9 mouse cellular contexts compared by ENCODE assay signal in genomic region chr10:28843755-28844717, GRCm38 (mm10).
A peak's percentile ranks its signal among the peaks of the same experiment; 100 is the strongest.
DNase-seq lines count a peak whose midpoint lies in the region; ATAC-seq and TF ChIP-seq lines count a peak whose summit lies in the region.
"Had no signal": no experiment of that assay in that cellular context is flagged by ENCODE, and none has a peak within 500 bp of the region (broad histone marks: within the 10 kb centered on the region; RNA-seq: fewer than 3 reads in every experiment).

No protein-coding gene starts in this region.

- no peak overlapping the region for H3K4me3 ChIP-seq in liver, adult 2 months (ENCODE audit: insufficient read depth, low read depth, low read length)
- no peak overlapping the region for H3K4me3 ChIP-seq in liver, embryonic 11.5 days (ENCODE audit: low read depth, low read length)
- H3K4me3 ChIP-seq in forebrain, embryonic 12.5 days (replicated peaks): no peak overlapping the region
- H3K4me3 ChIP-seq in midbrain, embryonic 14.5 days (replicated peaks; ENCODE audit: low read depth, low read length): no peak overlapping the region
- no peak overlapping the region for H3K4me3 ChIP-seq in stomach, postnatal 0 days (ENCODE audit: low read depth, low read length)
- H3K4me3 ChIP-seq: embryonic facial prominence, embryonic 12.5 days had no signal

- H3K9ac ChIP-seq in liver, adult 2 months (ENCODE audit: low read depth, low read length): no peak overlapping the region
- no peak overlapping the region for H3K9ac ChIP-seq in liver, embryonic 11.5 days (ENCODE audit: low read depth, low read length)
- no peak overlapping the region for H3K9ac ChIP-seq in forebrain, embryonic 12.5 days
- H3K9ac ChIP-seq in midbrain, embryonic 14.5 days (replicated peaks; ENCODE audit: low read length): no peak overlapping the region
- no peak overlapping the region for H3K9ac ChIP-seq in stomach, postnatal 0 days (ENCODE audit: low read length)
- H3K9ac ChIP-seq: embryonic facial prominence, embryonic 12.5 days had no signal

- no peak for TF ChIP-seq POLR2A in liver, adult 2 months (IDR thresholded peaks at IDR 0.05; ENCODE audit: extremely low read depth, insufficient read depth, low read length)

- ATAC-seq in liver, embryonic 11.5 days (replicated peaks; ENCODE audit: low FRiP score): no peak
- ATAC-seq in forebrain, embryonic 12.5 days (ENCODE audit: low FRiP score): peak; percentile 78
- ATAC-seq in inflammation-experienced regulatory T-cells, adult 6 months: peak; percentile 82
- ATAC-seq in midbrain, embryonic 14.5 days (ENCODE audit: low FRiP score, low TSS enrichment): peak; percentile 70
- ATAC-seq in stomach, postnatal 0 days (ENCODE audit: low FRiP score, low TSS enrichment): 0 out of 2 replicates have a peak, but pooled peaks have one; percentile 29

- no peaks in the 10 kb centered on the region for H3K36me3 ChIP-seq in liver, adult 2 months (ENCODE audit: control insufficient read depth, insufficient read depth, low read length)
- no peaks in the 10 kb centered on the region for H3K36me3 ChIP-seq in liver, embryonic 11.5 days (ENCODE audit: control insufficient read depth, insufficient read depth, low read length)
- H3K36me3 ChIP-seq in forebrain, embryonic 12.5 days (replicated peaks): no peaks in the 10 kb centered on the region
- H3K36me3 ChIP-seq in midbrain, embryonic 14.5 days (ENCODE audit: control insufficient read depth, insufficient read depth, low read length): no peaks in the 10 kb centered on the region
- no peaks in the 10 kb centered on the region for H3K36me3 ChIP-seq in stomach, postnatal 0 days (ENCODE audit: control insufficient read depth, insufficient read depth, low read length)
- H3K36me3 ChIP-seq: embryonic facial prominence, embryonic 12.5 days had no signal

- peak; percentile 54 for TF ChIP-seq CTCF in liver, adult 2 months (IDR thresholded peaks at IDR 0.05; ENCODE audit: low read depth, low read length)
- peak; percentile 94 for TF ChIP-seq CTCF in stomach, postnatal 0 days (IDR thresholded peaks at IDR 0.05; ENCODE audit: low read depth)

- H3K27me3 ChIP-seq in liver, adult 2 months (ENCODE audit: control insufficient read depth, insufficient read depth, low read length): no peaks in the 10 kb centered on the region
- H3K27me3 ChIP-seq in liver, embryonic 11.5 days (replicated peaks; ENCODE audit: control insufficient read depth, insufficient read depth, low read length): no peaks in the 10 kb centered on the region
- no peaks in the 10 kb centered on the region for H3K27me3 ChIP-seq in forebrain, embryonic 12.5 days
- no peaks in the 10 kb centered on the region for H3K27me3 ChIP-seq in midbrain, embryonic 14.5 days (ENCODE audit: control insufficient read depth, insufficient read depth, low read length)
- H3K27me3 ChIP-seq in stomach, postnatal 0 days (ENCODE audit: control insufficient read depth, insufficient read depth, low read length): no peaks in the 10 kb centered on the region
- H3K27me3 ChIP-seq: embryonic facial prominence, embryonic 12.5 days had no signal

- H3K9me3 ChIP-seq in liver, embryonic 11.5 days (ENCODE audit: control insufficient read depth, low read length): no peaks in the 10 kb centered on the region
- no peaks in the 10 kb centered on the region for H3K9me3 ChIP-seq in forebrain, embryonic 12.5 days
- no peaks in the 10 kb centered on the region for H3K9me3 ChIP-seq in midbrain, embryonic 14.5 days (ENCODE audit: control insufficient read depth, low read length)
- no peaks in the 10 kb centered on the region for H3K9me3 ChIP-seq in stomach, postnatal 0 days (ENCODE audit: control insufficient read depth, low read length)
- H3K9me3 ChIP-seq: embryonic facial prominence, embryonic 12.5 days had no signal

- peak; percentile 54 for DNase-seq in liver, adult 2 months (ENCODE audit: extremely low read depth, low read depth, low spot score)
- DNase-seq in liver, embryonic 11.5 days (ENCODE audit: low spot score): no peak
- DNase-seq in c-Kit-positive CD71-positive TER-119-negative erythroid progenitor cells, embryonic 14.5 days (ENCODE audit: low read depth): peak; percentile 33
- DNase-seq in left cerebral cortex, adult 8-10 months (ENCODE audit: low spot score in 2 of 2): peak; percentile 10 to 27
- peak; percentile 92 for DNase-seq in midbrain, embryonic 14.5 days
- peak; percentile 57 for DNase-seq in stomach, postnatal 0 days (ENCODE audit: low spot score)

- no peaks in the 10 kb centered on the region for H3K4me1 ChIP-seq in liver, adult 2 months (ENCODE audit: control insufficient read depth, insufficient read depth, low read length)
- no peaks in the 10 kb centered on the region for H3K4me1 ChIP-seq in liver, embryonic 11.5 days (replicated peaks; ENCODE audit: control insufficient read depth, insufficient read depth, low read length)
- H3K4me1 ChIP-seq in forebrain, embryonic 12.5 days: no peaks in the 10 kb centered on the region
- peaks cover 5% of the 10 kb centered on the region; the same call in 1 of the 2 replicates for H3K4me1 ChIP-seq in midbrain, embryonic 14.5 days (ENCODE audit: control insufficient read depth, insufficient read depth, low read length)
- H3K4me1 ChIP-seq in stomach, postnatal 0 days (replicated peaks; ENCODE audit: control insufficient read depth, insufficient read depth): no peaks in the 10 kb centered on the region
- H3K4me1 ChIP-seq: embryonic facial prominence, embryonic 12.5 days had no signal

- H3K27ac ChIP-seq in liver, adult 2 months (replicated peaks; ENCODE audit: insufficient read depth, low read depth, low read length): no peak overlapping the region
- no peak overlapping the region for H3K27ac ChIP-seq in liver, embryonic 11.5 days (ENCODE audit: low read depth, low read length)
- no peak overlapping the region for H3K27ac ChIP-seq in forebrain, embryonic 12.5 days
- H3K27ac ChIP-seq in midbrain, embryonic 14.5 days (replicated peaks; ENCODE audit: low read depth, low read length): no peak overlapping the region
- H3K27ac ChIP-seq in stomach, postnatal 0 days (replicated peaks): no peak overlapping the region
- H3K27ac ChIP-seq: embryonic facial prominence, embryonic 12.5 days had no signal

- WGBS in liver, adult 2 months: 22% methylated on average over 7 of the region's 7 CpGs
- 26% methylated on average over 7 of the region's 7 CpGs for WGBS in liver, embryonic 11.5 days
- WGBS in forebrain, embryonic 12.5 days: 32% methylated on average over 7 of the region's 7 CpGs
- WGBS in midbrain, embryonic 14.5 days: 32% methylated on average over 7 of the region's 7 CpGs
- WGBS in stomach, postnatal 0 days: 27% methylated on average over 7 of the region's 7 CpGs

- H3K79me2 ChIP-seq in liver, adult 2 months (ENCODE audit: control insufficient read depth, insufficient read depth, low read length): no peaks in the 10 kb centered on the region

- TF ChIP-seq EP300 in stomach, postnatal 0 days (optimal IDR thresholded peaks at IDR 0.05): no peak

- H3K4me2 ChIP-seq in liver, embryonic 11.5 days: no peak overlapping the region
- no peak overlapping the region for H3K4me2 ChIP-seq in forebrain, embryonic 12.5 days
- H3K4me2 ChIP-seq in midbrain, embryonic 14.5 days (ENCODE audit: low read length): no peak overlapping the region
- no peak overlapping the region for H3K4me2 ChIP-seq in stomach, postnatal 0 days (replicated peaks; ENCODE audit: low read depth)
- H3K4me2 ChIP-seq: embryonic facial prominence, embryonic 12.5 days had no signal
